Mouse (Mus musculus): ENCODE measurements around the gene Hoxa2. TPM values are rescaled to one million over a fixed set of nuclear protein-coding genes. Genes with fewer than 3 reads are reported as not detected.

Gene Hoxa2
- not detected in 2 replicates for total RNA-seq (2015; ENCODE audit: low replicate concordance)
- not detected in 2 replicates for total RNA-seq (2017; ENCODE audit: low replicate concordance)

DNA sequence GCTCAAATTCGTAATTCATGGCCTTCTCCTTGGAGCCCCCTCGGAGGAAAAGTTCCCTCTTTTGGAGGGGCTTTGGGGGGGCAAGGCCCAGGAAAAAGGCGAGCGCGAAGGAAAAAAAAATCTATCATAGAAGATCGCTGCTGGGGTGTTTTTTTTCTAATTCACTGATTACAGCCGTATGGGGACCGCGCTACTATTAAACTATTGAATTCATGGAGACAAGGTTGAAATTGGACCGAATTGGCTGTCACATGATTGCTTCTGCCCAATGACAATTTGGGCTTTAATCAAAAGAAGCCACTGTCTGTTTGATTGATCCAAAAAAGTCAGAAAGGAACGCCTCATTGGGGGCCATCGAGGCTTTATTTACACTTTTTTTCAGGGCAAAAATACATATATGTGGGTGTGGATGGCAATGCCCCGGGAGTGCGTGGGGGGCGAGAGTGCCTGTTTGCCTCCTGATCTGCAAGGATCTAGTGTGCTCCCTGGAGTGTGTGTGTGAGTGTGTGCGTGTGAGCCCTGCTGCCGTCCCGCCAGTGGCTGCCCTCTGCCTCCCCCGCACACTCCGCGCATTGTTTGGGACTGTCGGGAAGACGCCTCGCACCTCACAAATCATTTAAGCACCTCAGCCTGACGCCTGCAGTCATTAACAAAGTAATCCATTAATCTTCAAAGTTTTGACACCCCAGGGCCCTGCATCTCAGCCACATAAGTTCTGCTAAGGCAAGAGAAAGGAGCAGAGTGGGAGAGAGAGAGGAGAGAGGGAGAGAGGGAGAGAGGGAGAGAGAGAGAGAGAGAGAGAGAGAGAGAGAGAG is at the start of gene Hoxa2:
Gene Hoxa2, minus strand, starts transcription at position 206 of the 815 bp plus-strand sequence.
- no peak for ATAC-seq (replicated peaks; ENCODE audit: low FRiP score, poor library complexity, severe bottlenecking)

GRCm38 (mm10) chr6:52214271-52214670 is 49.6 kb upstream of the Hoxa2 start:
- ATAC-seq (replicated peaks; ENCODE audit: low FRiP score, poor library complexity, severe bottlenecking): no peak

- no peak for ATAC-seq (replicated peaks; ENCODE audit: low FRiP score, poor library complexity, severe bottlenecking)
Observed at GRCm38 (mm10) chr6:52213119-52213986, 48.7 kb upstream of the Hoxa2 start, which contains the start of the genes Hoxa3 and Gm28308. Gene Hoxa3 (minus strand): TSS chr6:52213336. Gene Gm28308 (minus strand): TSS chr6:52213339.

- ATAC-seq (replicated peaks; ENCODE audit: low FRiP score, poor library complexity, severe bottlenecking): no peak
Observed at GRCm38 (mm10) chr6:52212556-52213118, 48.0 kb upstream of the Hoxa2 start.

GRCm38 (mm10) chr6:52211961-52212360 is 47.3 kb upstream of the Hoxa2 start:
- no peak for ATAC-seq (replicated peaks; ENCODE audit: low FRiP score, poor library complexity, severe bottlenecking)

DNA sequence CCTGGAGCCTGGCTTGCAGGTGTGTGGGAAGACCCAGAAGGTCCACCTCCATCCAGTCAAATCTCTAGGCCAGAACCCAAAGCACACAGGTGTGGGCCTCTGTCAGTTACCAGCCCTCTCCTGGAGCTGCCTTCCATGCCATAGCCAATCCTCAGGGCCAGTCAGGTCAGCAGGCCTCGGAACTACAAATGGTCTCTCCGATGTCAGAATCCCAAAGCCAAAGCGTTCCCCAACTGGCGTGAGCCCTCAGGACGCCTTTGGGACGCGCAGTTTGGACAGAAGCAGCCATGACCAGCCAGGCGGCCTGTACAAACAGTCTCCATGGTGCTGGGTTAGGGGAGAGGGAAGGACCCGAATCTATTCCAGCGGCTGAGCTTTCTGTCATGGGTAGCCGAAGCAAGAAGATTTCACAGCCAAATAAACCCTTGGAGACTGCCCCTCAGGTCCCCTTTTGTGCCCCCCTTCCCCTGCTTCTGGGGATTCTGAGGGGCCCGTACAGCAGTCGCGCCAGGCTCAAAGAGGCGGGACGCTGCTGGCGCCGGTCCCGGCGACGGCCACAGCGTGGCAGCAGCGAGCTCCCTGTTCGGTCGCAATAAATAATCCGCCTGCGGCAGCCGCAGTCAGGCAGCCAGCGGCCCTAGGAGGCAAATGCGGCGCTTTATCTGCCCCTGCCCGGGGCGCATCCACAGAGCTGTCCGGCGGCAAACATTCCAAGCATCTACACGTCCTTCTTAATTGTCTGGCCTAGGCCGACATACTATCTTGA is 46.7 kb upstream of the Hoxa2 start:
- no peak for ATAC-seq (replicated peaks; ENCODE audit: low FRiP score, poor library complexity, severe bottlenecking)

DNA sequence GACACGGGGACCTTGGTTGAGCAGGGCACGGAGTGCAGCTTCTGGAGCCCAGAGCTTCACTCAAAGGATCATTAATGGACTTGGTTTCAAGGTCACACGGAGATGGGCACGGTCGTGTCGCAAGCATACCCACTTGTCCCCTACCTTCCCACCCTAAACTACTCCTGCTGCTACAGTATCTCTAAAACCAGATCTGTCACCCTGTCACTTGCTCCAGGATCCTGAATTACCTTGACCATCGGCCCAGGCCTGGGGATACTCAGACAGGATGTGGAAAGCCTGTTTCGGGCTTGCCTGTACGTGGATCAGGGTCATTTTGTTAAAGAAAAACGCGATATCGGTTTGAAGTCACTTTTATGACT is 45.0 kb upstream of the Hoxa2 start:
- no peak for ATAC-seq (replicated peaks; ENCODE audit: low FRiP score, poor library complexity, severe bottlenecking)

DNA sequence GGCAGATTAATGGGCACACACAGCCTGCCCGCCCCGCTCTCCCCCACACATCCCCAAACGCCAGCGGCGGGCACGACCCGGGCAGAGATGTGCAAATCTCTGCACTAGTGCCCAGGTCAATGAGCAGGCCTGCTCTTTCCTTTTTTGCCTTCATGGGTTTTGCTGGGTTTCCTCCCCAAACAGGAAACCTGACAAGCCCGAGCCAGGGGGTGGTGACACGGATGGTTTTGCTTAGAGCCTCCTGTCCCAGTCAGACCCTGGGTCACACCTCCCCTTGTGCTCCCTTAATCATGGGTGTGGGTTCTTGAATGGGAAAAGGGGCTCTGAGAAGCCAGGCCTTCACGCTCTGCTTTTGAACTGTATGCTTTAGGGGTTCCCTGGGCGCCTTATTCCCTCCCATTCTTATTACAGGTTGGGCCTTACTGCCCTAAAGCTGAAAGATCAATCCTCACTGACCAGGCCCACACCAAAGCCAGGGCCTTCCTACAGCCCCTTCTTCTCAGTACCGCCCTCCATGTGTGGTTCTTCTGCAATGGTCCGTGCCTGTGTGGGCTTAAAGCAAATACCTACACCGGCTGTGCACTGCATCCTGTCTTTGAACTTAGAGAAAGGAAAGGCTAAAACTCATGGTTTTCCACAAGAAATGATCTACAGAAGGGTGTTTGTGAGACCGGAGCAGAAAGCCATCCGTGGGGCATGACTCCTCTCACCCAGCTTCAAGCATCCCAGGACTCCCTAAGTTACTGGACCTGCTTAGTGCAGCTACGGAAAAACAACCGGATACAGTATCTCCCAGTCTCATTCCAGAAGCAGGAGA is 44.4 kb upstream of the Hoxa2 start:
- no peak for ATAC-seq (replicated peaks; ENCODE audit: low FRiP score, poor library complexity, severe bottlenecking)

- no peak for ATAC-seq (replicated peaks; ENCODE audit: low FRiP score, poor library complexity, severe bottlenecking)
Observed at GRCm38 (mm10) chr6:52208072-52208867, 43.6 kb upstream of the Hoxa2 start, which contains the start of gene Hoxa6. Gene Hoxa6 (minus strand): TSS chr6:52208722.

DNA sequence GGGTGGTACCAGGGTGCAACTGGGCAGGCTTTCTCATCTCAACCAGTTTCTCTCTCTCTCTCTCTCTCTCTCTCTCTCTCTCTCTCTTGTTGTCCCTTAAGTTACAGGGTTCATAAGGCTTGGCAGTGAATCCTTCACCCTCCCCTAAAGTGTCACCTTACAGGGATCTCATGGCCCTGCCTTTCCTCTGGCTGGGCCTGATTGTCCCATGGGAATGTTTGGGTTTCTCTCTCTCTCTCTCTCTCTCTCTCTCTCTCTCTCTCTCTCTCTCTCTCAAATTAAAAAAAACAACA is 43.0 kb upstream of the Hoxa2 start:
- no peak for ATAC-seq (replicated peaks; ENCODE audit: low FRiP score, poor library complexity, severe bottlenecking)

GRCm38 (mm10) chr6:52206882-52207683 is 42.5 kb upstream of the Hoxa2 start:
- ATAC-seq (replicated peaks; ENCODE audit: low FRiP score, poor library complexity, severe bottlenecking): no peak

GRCm38 (mm10) chr6:52205638-52206621 is 41.3 kb upstream of the Hoxa2 start:
- ATAC-seq (replicated peaks; ENCODE audit: low FRiP score, poor library complexity, severe bottlenecking): no peak

- no peak for ATAC-seq (replicated peaks; ENCODE audit: low FRiP score, poor library complexity, severe bottlenecking)
Observed at GRCm38 (mm10) chr6:52205221-52205620, 40.6 kb upstream of the Hoxa2 start.

DNA sequence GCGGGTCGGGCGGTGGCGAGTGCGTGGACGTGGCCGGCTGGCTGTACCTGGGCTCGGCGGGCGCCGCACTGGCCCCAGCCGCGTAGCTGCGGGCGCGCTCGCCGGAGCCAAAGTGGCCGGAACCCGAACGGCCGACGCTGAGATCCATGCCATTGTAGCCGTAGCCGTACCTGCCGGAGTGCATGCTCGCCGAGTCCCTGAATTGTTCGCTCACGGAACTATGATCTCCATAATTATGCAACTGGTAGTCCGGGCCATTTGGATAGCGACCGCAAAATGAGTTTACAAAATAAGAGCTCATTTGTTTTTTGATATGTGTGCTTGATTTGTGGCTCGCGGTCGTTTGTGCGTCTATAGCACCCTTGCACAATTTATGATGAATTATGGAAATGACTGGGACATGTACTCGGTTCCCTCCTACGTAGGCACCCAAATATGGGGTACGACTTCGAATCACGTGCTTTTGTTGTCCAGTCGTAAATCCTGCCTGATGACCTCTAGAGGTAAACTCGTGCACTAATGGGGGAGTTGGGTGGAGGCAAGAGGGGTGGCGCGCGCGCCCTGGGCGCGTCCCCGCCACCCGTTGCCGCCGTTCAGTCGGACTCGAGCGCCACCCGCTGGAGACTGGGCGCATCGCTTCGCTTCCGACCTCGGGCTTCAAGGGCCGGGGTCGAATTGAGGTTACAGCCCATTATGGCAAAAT is 39.6 kb upstream of the Hoxa2 start, which contains the start of gene Hoxa5:
Gene Hoxa5, minus strand, starts transcription at position 538 of the 703 bp plus-strand sequence.
- no peak for ATAC-seq (replicated peaks; ENCODE audit: low FRiP score, poor library complexity, severe bottlenecking)

GRCm38 (mm10) chr6:52203371-52204049 is 38.9 kb upstream of the Hoxa2 start:
- no peak for ATAC-seq (replicated peaks; ENCODE audit: low FRiP score, poor library complexity, severe bottlenecking)

All from erythroid progenitor cell, adult 5-6 weeks (primary cell).